Mouse (Mus musculus) thymus, postnatal 14 days (tissue): ENCODE data around the gene Smad5.
A peak's percentile ranks its signal among the peaks of the same experiment; 100 is the strongest.

ENCODE experiments used
- DNase-seq: peaks from one replicate; pipeline ENCODE4 v3.0.0; 2021

Smad5 gene

DNA sequence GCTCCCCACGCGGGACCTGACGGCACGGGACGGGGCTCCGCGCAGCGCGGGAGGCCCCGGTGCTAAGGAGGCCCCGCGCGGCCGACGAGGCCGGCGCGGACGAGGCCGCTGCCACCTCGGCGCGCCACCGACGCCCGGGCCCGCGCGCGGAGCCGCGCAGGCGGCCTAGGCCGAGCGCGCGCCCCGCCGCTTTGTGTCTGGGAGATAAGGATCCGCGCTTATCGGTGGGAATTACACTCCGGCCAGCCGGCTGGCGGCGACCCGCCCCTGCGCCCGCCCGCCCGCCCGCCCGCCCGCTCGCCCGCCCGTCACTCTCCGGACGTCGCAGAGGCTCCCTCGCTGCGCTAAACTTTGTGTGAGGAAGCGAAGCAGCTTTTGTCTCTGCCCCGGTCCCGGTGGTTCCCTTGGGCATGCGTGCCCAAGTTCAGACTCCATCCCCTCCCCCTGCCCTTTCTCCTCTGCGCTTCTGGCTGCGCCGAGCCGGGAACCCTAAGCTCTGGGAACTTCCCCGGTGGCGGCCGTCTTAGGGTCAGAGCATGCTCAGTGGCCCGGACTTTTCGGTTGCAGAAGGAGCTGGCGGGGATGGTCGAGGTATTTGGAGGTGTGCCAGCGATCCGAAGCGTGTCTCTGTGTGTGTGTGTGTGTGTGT, 536 bp downstream of the Smad5 start:
- DNase-seq = peak; percentile 75

DNA sequence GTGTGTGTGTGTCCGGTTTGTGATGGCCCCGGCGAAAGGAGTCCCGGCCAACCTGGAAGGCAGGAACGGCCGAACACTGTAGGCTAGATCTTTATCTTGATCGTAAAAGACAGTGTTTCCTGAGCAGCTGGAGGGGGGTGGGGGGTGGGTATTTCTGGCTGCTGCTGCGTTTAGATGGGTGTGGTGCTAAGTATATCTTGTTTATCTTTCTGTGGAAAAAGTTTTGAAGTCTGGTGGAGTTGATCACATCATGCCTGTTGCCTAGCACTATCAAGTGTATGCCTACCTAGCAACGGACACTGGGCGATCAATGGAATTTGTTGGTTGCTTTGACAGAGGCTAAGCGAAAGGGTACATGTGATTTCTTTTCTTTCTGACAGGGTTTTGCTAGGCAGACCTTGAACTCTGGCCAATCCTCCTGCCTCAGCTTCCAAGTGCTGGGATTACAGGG, 1.1 kb downstream of the Smad5 start:
- DNase-seq = no peak

DNA sequence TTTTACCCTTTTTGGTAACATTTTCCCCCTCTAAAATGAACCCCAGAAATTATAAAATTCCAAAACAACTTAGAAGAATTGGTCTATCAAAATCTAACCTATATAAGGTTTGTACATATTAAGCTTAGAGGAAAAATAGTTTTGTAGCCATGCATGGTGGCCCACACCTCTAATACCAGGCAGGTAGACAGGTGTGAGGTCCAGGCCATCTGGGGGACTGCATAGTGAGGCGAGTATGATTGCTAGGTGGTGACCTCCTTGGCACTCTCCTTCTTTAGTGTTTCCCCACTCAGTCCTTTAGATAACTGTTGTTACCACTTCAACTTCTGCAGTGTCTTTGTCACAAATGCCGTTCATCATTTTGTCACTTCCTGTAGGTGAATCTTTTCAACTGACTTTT, 1.8 kb downstream of the Smad5 start:
- DNase-seq = no peak

DNA sequence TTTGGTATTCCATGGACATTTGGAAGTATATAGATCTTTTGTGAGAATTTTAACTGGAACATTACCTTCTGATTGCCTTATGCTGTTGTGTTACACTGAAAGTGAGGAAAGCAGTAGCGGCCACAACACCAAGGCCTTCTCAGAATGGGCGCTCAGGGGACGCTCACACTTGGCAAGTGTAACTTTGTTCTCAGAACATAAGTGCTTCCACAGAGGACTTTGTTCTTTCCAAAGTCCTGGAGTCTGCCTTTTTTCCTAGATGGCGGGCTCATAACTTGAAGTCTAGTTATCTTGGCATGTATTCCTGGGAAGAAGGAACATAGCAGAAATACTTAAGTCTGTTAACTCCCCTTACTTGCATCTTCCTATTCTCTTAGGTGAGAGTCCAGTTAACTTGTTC, 4.3 kb downstream of the Smad5 start:
- DNase-seq = no peak

DNA sequence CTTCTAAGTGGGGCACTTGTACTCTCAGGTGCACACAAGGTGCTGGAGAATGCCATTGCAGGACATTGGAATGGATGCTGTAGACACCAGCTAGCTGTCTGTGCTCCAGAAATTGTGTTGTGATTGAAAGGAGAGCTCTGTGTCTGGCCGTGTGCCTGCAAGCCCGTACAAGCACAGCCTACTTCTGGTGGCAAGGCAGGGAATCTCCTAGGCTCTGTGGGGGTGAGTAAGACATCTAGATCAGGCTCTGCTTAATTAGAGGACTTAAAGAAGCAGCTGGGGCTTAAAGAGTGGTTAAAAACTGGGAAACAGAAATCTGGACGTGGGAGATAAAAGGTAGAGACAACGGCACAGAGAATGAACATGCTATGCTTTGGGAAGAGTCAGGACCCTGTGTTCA, 4.8 kb downstream of the Smad5 start:
- DNase-seq = no peak

DNA sequence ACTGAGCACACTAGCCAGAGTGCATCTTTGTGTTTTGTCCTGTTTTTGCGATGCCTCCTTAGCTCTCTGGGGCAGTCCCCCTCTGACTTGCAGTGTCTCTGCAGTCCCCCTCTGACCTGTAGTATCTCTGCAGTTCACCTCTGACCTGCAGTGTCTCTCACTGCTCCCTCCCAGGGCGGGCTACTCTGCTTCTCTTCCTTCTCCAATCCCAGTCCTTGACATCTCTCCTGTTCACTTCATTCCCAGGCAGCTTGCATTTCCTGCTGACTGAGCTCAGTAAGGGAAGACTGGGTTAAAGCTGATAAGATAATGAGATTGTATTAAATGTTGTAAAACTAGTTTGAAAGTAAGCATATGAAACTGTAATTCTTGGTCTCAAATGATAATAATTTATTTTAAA, 7.8 kb downstream of the Smad5 start:
- no peak for DNase-seq

DNA sequence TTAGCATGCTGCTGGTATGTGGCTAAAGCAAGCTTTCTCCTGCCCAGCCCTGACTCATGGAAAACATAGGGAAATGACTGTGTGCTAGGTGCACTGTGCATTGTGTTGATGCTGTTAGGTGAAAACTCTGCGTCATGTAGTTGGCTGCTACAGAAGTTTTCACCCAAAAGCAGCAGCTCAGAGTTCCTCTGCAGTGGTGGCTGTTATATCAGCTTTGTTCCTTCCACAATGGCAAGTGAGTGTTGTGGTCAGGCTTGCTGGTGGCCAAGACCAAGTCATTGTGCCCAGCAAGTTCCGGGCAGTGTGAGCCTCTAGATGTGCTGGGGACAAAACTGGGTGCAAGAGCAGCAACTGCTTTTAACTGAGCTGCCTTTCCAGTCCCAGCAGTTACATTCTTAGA, 9.4 kb downstream of the Smad5 start:
- no peak for DNase-seq

DNA sequence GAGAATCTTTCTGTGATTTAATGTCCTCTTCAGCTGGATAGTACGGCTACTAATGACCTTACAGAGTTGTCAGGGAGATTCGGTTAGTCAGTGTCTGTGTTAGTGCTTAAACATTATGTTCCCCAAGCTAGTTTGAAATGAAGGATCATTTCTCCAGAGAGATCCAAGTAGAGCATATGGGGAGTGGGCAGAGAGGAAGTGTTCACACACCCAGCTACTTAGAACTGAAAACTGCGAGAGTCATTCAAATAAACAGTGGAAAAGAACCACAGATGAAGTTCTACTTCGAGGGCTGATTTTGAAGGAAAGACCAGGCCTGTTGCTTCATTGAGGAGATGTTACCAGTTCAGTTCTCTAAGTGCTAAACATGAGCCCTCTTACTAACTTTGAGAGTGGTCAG, 23.7 kb downstream of the Smad5 start:
- no peak for DNase-seq

DNA sequence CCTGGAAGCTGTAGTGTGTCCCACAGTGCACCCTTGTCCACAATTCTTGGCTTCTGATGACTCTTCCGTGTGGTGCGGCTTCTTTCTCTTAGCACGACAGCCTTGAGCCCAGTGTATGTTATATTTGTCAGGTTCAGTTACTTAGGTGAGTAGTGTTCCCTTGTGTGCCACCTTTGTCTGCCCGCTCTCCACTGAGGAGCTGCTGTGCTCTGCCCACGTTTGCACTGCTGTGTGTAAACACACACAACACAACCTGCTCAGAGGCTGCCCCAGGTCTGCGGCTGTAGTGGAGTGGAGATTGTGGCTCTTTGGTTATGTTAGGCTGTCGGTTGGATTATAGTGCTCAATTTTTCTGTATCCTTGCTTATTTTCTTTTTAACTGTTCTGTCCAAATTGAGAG, 26.2 kb downstream of the Smad5 start:
- DNase-seq = no peak

DNA sequence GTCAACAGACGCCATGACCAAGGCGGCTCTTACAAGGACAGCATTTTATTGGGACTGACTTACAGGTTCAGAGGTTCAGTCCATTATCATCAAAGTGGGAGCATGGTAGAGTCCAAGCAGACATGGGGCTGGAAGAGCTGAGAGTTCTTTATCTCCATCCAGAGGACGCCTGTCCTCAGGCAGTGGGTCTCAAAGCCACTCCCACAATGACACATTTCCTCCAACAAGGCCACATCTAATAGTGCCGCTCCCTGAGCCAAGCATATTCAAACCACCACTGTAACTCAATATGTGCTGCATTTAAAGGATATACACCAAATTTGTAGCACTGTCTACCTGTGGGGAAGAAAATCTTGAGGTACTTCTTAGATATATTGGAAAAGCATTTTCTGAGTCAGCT, 31.8 kb downstream of the Smad5 start:
- DNase-seq = no peak

DNA sequence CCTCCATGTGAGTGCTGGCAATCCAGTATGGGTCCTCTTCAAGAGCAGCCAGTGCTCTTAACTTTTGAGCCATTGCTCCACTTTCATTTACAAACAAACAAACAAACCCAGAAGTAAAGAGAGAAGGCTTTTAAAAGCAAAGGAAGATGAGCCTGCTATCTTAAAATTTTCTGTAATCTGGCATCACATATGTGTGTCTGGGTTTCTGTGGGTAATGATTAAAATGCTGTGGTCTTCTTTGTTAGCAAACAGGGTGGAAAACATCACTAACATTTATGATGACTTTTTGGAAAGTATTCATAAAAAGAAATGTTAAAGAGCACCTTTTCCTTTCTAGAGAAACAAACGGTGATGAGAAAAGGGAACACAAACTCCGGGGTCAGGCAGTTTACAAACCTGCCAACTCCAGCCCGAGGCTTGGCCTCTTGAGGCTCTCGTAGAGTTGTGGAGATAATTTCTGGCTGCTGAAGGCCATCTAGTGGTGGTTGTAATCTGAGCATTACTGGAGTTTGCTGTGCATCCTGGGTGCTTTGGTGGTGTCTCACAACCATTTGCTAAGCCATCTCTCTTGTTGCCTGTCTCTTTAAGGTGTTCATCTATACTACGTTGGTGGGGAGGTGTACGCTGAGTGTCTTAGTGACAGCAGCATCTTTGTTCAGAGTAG, 32.5 kb downstream of the Smad5 start:
- DNase-seq = peak; percentile 59

DNA sequence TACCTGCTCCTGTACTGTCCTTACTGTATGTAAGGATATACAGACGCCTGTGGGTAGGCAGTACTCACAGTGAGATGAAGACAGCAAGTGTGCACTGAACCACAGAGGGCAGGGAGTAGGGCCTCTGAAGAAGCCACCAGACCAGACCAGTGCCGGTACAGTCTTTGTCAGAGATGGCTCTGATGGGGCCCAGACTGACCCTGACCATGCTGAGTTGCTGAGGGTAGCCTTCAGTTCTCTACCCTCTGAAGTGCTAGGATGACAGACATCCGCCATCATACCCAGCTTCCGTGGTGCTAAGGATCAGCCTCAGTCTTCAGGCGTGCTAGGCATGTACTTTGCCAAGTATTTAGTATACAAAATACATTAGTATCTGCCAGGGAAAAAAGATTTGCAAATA, 36.7 kb downstream of the Smad5 start:
- DNase-seq = no peak

DNA sequence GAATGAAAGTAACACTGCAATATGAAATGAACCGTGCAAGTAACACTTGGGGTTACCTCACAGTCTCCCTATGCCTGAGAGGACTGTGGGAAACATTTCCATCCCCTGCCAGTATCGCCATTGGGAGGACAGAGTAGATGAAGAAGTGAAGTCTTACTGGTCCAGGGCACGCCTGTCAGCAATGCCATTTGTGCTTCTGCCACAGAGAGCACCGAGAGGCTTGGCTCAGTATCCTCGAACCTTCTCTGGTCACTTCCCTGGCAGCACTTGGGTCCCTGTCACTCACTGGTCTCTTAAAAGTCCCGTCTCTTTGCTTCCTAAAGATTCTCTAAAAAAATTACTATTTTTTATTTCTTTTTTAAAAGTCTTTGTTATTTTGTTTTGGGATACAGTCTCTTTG, 37.7 kb downstream of the Smad5 start:
- DNase-seq = no peak

DNA sequence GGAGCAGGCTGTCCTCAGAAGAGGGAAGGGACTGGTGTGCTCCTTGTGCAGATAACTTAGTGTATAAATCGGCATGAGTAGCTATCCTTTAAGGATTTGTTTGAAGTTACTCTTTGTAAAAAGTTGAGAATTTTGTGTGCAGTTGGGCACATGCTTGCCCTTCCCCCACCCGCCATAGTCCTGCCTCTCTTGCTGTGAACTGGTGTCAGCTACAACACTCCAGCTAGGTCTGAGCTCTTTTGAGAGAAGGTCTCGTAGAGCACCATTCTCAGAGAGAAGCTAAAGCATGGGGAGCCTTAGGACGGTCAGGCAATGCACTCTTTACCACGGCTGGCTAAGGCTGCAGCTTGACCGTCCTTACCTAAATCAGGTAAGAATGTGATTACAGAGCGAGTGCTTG, 38.9 kb downstream of the Smad5 start:
- no peak for DNase-seq

DNA sequence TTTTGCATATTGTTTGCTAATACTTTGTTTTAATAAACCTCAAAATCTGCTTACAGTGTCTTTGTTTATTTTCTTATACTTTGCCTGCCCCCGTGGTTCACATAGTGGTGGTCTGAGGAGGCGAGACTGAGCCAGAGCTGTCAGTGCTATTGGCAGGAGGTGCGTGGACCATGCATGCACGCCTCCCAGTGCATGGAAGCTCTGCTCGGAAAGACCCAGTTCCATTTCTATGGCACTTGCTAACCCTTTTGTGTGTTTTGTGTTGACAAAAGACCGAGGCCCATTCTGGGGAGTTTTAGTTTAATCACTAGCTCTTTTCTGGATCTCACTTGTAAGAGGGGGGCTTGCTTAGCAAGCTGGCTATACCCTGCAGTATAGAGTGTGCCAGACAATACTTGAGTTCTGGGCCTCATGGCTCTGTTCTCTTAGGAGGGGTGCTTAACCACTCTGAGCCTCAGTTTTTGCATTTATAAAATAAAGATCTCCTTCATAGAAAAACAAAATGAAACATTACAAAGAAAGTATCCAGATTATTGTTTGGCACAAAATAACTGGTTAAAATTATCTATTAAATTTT, 39.6 kb downstream of the Smad5 start:
- no peak for DNase-seq

DNA sequence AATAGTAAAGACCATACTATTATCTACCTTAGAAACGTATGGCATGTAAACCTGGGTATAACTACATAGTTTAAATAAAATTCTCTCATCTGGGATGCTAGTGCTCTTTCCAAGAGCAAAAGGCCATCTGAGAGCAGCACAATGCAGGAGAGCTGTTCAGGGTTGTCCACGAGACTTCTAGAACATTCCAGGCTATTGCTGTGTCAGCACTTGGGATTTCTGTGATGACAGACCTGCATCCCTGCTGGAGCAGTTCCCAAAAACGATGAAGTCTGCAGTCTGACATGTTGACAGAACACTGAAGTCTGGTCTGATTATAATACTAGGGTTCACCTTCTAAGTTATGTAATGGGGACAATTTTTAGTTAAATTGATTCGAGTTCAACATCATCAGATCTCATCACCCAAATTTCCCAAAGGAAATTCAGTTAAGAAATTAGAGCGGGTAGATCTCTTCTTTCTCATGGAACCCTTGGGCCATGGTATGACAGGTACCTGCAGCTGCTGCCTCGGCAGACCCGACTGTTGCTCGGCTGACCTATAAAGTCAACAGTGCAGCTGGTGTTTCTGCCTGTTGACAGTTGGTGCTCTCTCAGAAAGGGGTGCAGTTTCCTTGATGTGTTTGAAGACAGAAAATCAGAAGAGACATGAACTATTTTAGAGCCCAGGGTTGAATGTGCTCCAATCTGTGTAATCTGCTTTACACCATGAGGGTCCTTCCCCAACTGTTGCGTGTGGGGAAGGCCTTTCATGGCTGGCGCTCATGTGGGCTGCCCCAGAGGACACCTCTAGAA, 44.1 kb downstream of the Smad5 start:
- peak; percentile 64 for DNase-seq

DNA sequence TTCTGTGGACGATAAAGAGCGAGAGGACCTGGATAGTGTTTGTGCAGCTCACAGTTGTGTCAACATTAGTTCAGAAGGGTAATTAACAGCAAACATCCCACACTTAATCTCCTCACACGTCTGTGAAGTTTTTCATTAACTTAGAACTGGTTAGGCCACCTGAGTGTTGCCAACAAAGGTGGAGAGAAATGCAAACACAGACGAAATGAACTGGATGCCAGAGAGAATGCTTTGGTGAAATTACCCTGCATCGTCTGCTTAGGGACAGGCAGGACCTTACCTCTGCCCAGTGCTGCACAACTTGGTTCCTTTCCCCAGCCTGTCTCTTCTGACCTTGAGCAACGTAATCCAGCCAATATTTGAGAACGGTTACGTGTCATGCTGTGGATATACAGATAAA, 44.7 kb downstream of the Smad5 start:
- no peak for DNase-seq

DNA sequence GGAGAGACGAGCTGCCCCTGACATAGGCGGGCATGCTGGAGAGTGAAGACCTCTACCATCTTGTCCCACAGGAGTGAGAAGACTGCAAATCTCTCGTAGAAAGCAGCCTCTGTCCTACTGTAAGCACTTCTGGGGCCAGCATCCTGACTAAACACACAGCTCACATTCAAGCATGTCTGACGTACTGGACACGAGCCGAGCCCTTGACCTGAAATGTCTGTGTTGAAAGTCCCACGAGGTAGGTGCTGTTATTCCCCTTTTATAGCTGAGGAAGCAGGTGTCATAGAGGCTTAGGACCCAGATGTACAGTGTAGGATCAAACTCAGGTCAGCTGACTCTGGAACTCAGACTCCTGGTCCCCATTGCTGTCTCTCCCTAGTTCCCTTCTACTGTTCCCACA, 46.6 kb downstream of the Smad5 start:
- peak; percentile 50 for DNase-seq

DNA sequence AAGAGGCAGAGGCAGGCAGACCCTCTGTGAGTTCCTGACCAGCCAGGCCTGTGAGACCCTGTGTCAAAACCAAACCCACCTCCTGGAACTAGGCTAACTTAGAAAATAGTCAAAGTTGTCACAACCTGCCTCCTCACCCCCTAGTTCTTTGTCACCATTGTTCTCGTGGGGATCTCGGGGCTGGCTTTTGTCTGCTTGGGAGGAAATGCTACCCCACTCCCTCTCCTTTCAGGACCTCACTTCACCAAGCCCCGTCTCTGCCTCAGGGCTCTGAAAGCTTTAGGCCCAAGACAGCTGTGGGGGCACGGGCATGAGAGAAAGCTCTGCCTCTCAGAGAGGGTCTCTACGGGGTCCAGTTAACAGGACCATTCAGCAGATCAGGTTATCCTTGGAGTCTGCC, 49.0 kb downstream of the Smad5 start:
- peak; percentile 58 for DNase-seq

DNA sequence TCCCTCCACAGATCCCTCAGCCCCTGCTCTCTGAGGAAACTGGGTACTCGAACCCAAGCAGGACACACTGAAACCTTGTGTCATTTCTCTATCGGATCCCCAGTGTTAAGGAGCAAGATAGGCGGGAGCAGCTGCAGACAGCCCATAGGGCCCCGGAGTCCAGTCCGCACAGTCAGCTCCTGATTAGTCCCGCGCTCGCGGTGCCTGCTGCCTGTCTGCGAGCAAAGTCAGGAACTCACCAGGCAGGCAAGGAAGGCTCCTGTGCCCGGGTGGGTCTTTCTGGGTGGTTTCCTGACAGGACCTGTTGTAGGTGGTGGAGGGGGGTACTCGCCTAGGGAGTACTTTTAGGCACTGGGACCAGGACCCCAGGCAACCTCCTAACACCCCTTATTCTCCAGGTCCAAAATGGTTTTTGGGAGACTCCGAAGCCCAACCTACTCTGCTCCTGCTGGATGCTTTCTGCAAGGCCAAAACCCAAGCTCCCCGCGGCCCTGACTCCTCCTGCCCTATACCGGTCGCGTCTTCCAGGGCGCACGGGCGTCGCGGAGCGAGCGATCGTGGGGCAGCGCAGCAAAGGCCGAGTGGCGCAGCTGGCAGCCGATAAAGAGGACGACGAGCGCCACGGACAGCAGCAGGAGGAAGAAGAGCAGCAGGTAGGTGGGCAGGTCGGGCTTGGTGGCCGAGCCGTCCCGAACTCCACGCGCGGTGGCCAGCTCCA, 49.8 kb downstream of the Smad5 start:
- peak; percentile 46 for DNase-seq

DNA sequence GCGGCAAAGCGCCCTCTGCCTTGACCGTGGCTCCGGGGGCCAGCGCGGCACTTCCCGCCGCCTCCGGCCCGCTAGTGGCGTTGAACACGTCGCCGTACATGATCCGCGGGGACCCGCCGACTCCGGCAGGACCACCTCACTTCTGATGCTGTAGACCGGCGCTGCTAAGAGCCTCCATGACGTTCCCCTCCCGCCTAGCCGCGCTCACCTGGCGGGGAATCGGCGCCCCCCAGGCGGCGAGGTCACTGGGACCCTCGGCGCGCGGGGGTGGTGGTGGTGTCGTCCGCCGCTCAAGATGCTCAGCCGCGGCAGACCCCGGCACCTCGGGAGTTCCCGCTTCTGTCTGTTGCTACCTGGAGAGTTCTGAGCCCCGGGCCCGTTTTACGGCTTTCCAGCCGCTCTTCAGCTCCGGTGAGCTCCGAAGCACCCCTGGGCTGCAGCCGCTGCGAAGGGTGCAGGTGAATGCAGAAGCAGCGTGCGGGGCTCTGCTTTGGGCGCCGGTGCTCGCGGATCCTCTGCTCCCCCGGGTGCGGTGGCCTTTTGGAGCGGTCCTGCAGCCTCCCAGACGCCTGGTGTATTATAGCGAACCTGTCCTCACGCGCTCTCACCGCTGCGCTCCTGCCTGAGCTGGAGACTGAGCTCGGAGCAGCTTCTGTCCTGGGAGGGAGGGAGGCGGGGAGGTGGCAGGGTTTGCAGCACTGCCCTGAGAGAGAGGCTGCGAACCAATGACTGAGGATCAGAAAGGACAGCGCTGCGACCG, 50.6 kb downstream of the Smad5 start, which contains the start of gene Gm45623:
Gm45623 (minus strand) TSS at position 636 of the 760 bp plus-strand sequence.
- DNase-seq = peak; percentile 61

DNA sequence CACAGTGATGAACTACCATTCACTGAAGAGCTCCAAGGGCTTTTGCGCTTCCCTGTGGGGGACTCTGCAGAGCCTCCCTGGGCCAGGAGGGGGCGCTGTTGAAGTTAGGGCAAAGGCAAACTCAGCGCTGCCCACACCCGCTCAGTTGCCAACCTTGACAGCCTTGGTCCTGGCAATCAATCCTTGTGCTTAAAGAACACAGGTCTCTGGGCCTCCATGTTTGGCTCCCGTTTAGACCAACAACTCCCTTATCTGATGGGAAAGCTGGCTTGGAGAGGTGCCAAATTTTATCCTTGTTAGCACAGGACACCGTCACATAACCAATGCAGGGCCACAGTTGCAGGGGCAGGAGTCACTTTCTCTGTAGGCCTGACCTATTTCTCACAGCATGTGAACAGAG, 53.1 kb downstream of the Smad5 start:
- peak; percentile 84 for DNase-seq
